Mouse (Mus musculus) midbrain, embryonic 16.5 days (tissue): ENCODE data around the gene Slc6a6. TPM values are rescaled to one million over a fixed set of nuclear protein-coding genes. Genes with fewer than 3 reads are reported as not detected.

Experiments used
- ATAC-seq: fragments of 200-750 bp; cut with Nextera tagmentation; 2 replicates; pipeline ENCODE4 v1.8.0; 2017; ENCODE audit warnings: moderate TSS enrichment
- H3K27ac ChIP-seq: fragments of 300-500 bp; sonication (generic); 2 replicates; pipeline ENCODE4 v1.5.1; 2014; ENCODE audit warnings: mild to moderate bottlenecking, low read length, mixed read lengths
- H3K27me3 ChIP-seq: fragments of 300-500 bp; sonication (generic); 2 replicates; pipeline ENCODE4 v1.6.1; 2014; ENCODE audit warnings: low read depth, low read length, mixed read lengths; ENCODE audit not compliant: control insufficient read depth, insufficient read depth
- H3K36me3 ChIP-seq: fragments of 300-500 bp; sonication (generic); 2 replicates; pipeline ENCODE4 v1.6.1; 2014; ENCODE audit warnings: mild to moderate bottlenecking, low read length, moderate library complexity, mixed read lengths; ENCODE audit not compliant: control insufficient read depth, insufficient read depth
- H3K4me1 ChIP-seq: fragments of 300-500 bp; sonication (generic); 2 replicates; pipeline ENCODE4 v1.6.1; 2014; ENCODE audit warnings: mild to moderate bottlenecking, low read length, mixed read lengths; ENCODE audit not compliant: control insufficient read depth, insufficient read depth
- H3K4me2 ChIP-seq: fragments of 300-500 bp; sonication (generic); 2 replicates; pipeline ENCODE4 v1.6.1; 2014; ENCODE audit warnings: mild to moderate bottlenecking, low read length, mixed read lengths
- H3K4me3 ChIP-seq: fragments of 300-500 bp; sonication (generic); 2 replicates; pipeline ENCODE4 v1.5.1; 2014; ENCODE audit warnings: low read depth, mild to moderate bottlenecking, low read length, moderate library complexity, mixed read lengths
- H3K9ac ChIP-seq: fragments of 300-500 bp; sonication (generic); 2 replicates; pipeline ENCODE4 v1.6.1; 2014; ENCODE audit warnings: low read depth, low read length, mixed read lengths
- H3K9me3 ChIP-seq: fragments of 300-500 bp; sonication (generic); replicated peaks from 2 replicates; pipeline ENCODE4 v1.6.1; 2014; ENCODE audit warnings: mild to moderate bottlenecking, low read length, mixed read lengths; ENCODE audit not compliant: control insufficient read depth, poor library complexity, severe bottlenecking
- WGBS: fragments of 180-500 bp; shearing (Covaris S2); extraction: QIAGEN DNeasy Blood & Tissue Kit; methylation state at CpG from one replicate; pipeline ENCODE4 v1.1.7; 2014; 5-methylcytosine and 5-hydroxymethylcytosine counted together
- polyA plus RNA-seq: library from polyadenylated mRNA; unstranded; fragments of >200 nt; fragmentation: Nextera tagmentation; extraction: Ambion mirVana; gene quantifications from 2 replicates; pipeline ENCODE4 v1.2.1, GENCODE M21; 2015

Slc6a6 gene
- polyA plus RNA-seq, 1 experiment from 2014 or later = 125 TPM

GRCm38 (mm10) chr6:91750976-91751375 is 67.1 kb downstream of the Slc6a6 start:
- Histone ChIP-seq H3K27me3 (no peaks in the 10 kb centered on the region), H3K9ac (no peak overlapping the region), H3K4me1 (no peaks in the 10 kb centered on the region), H3K36me3 (peaks cover 45% of the 10 kb centered on the region), H3K27ac (no peak overlapping the region), H3K9me3 (no peaks in the 10 kb centered on the region), H3K4me2 (no peak overlapping the region), H3K4me3 (no peak overlapping the region)
- no peak for ATAC-seq
- WGBS = 64% methylated on average over 3 of the region's 3 CpGs

- H3K27ac ChIP-seq = no peak overlapping the region
- ATAC-seq = no peak
- H3K36me3 ChIP-seq = peaks cover 47% of the 10 kb centered on the region
- no peaks in the 10 kb centered on the region for H3K9me3 ChIP-seq
- no peaks in the 10 kb centered on the region for H3K4me1 ChIP-seq
- no peak overlapping the region for H3K9ac ChIP-seq
- H3K4me3 ChIP-seq = no peak overlapping the region
- H3K4me2 ChIP-seq = no peak overlapping the region
- WGBS = 70% methylated on average over 8 of the region's 8 CpGs
- H3K27me3 ChIP-seq = no peaks in the 10 kb centered on the region
Observed at GRCm38 (mm10) chr6:91752884-91753283, 69.0 kb downstream of the Slc6a6 start.

- no peak overlapping the region for H3K27ac ChIP-seq
- 0 out of 2 replicates have a peak, but pooled peaks have one; percentile 29 for ATAC-seq
- H3K4me1 ChIP-seq = no peaks in the 10 kb centered on the region
- H3K9me3 ChIP-seq = no peaks in the 10 kb centered on the region
- 30% methylated on average over 6 of the region's 6 CpGs for WGBS
- H3K4me3 ChIP-seq = no peak overlapping the region
- no peaks in the 10 kb centered on the region for H3K27me3 ChIP-seq
- no peak overlapping the region for H3K9ac ChIP-seq
- peaks cover 37% of the 10 kb centered on the region for H3K36me3 ChIP-seq
- no peak overlapping the region for H3K4me2 ChIP-seq
Observed at GRCm38 (mm10) chr6:91754098-91754497, 70.2 kb downstream of the Slc6a6 start.

GRCm38 (mm10) chr6:91754845-91755244 is 71.0 kb downstream of the Slc6a6 start:
- no peaks in the 10 kb centered on the region for H3K27me3 ChIP-seq
- no peak overlapping the region for H3K4me3 ChIP-seq
- H3K36me3 ChIP-seq = peaks cover 34% of the 10 kb centered on the region
- H3K4me1 ChIP-seq = no peaks in the 10 kb centered on the region
- H3K9me3 ChIP-seq = no peaks in the 10 kb centered on the region
- H3K9ac ChIP-seq = no peak overlapping the region
- 75% methylated on average over 12 of the region's 12 CpGs for WGBS
- H3K27ac ChIP-seq = no peak overlapping the region
- no peak overlapping the region for H3K4me2 ChIP-seq
- no peak for ATAC-seq

- peaks cover 6% of the 10 kb centered on the region; the same call in 1 of the 2 replicates for H3K36me3 ChIP-seq
Observed at GRCm38 (mm10) chr6:91762051-91762742, 78.3 kb downstream of the Slc6a6 start.

GRCm38 (mm10) chr6:91767550-91767949 is 83.7 kb downstream of the Slc6a6 start:
- H3K27me3 ChIP-seq = no peaks in the 10 kb centered on the region
- 90% methylated on average over 8 of the region's 8 CpGs for WGBS
- H3K4me2 ChIP-seq = no peak overlapping the region
- H3K9ac ChIP-seq = no peak overlapping the region
- no peak for ATAC-seq
- H3K4me1 ChIP-seq = no peaks in the 10 kb centered on the region
- no peak overlapping the region for H3K27ac ChIP-seq
- peaks cover 6% of the 10 kb centered on the region; the same call in 1 of the 2 replicates for H3K9me3 ChIP-seq
- peaks cover 19% of the 10 kb centered on the region for H3K36me3 ChIP-seq
- no peak overlapping the region for H3K4me3 ChIP-seq

More at GRCm38 (mm10) chr6:91762051-91762742, 78.3 kb downstream of the Slc6a6 start:
- Histone ChIP-seq H3K4me3 (no peak overlapping the region), H3K9me3 (no peaks in the 10 kb centered on the region), H3K4me1 (no peaks in the 10 kb centered on the region), H3K9ac (no peak overlapping the region), H3K27me3 (no peaks in the 10 kb centered on the region), H3K4me2 (no peak overlapping the region), H3K27ac (no peak overlapping the region)
- no peak for ATAC-seq
- 85% methylated on average over 9 of the region's 9 CpGs for WGBS

GRCm38 (mm10) chr6:91773951-91774350 is 90.1 kb downstream of the Slc6a6 start:
- Histone ChIP-seq H3K9ac (no peak overlapping the region), H3K27me3 (no peaks in the 10 kb centered on the region), H3K36me3 (peaks cover 20% of the 10 kb centered on the region), H3K9me3 (peaks cover 6% of the 10 kb centered on the region; the same call in 1 of the 2 replicates), H3K4me1 (no peaks in the 10 kb centered on the region), H3K4me2 (no peak overlapping the region), H3K4me3 (no peak overlapping the region), H3K27ac (no peak overlapping the region)
- ATAC-seq = no peak
- WGBS = 75% methylated on average over 5 of the region's 5 CpGs

- H3K4me1 ChIP-seq = no peaks in the 10 kb centered on the region
- ATAC-seq = peak; percentile 80
- H3K4me3 ChIP-seq = no peak overlapping the region
- WGBS = 16% methylated on average over 9 of the region's 9 CpGs
- peaks cover 18% of the 10 kb centered on the region for H3K36me3 ChIP-seq
- no peak overlapping the region for H3K27ac ChIP-seq
- H3K27me3 ChIP-seq = no peaks in the 10 kb centered on the region
- H3K9ac ChIP-seq = 0 out of 2 replicates have a peak overlapping the region, but pooled peaks have one; percentile 7
- no peaks in the 10 kb centered on the region for H3K9me3 ChIP-seq
- no peak overlapping the region for H3K4me2 ChIP-seq
Observed at GRCm38 (mm10) chr6:91776543-91776942, 92.7 kb downstream of the Slc6a6 start.

- Histone ChIP-seq H3K4me2 (no peak overlapping the region), H3K4me3 (no peak overlapping the region), H3K27me3 (no peaks in the 10 kb centered on the region), H3K9ac (no peak overlapping the region), H3K27ac (no peak overlapping the region), H3K4me1 (no peaks in the 10 kb centered on the region), H3K36me3 (peaks cover 11% of the 10 kb centered on the region; the same call in 1 of the 2 replicates), H3K9me3 (no peaks in the 10 kb centered on the region)
- 76% methylated on average over 8 of the region's 9 CpGs for WGBS
- ATAC-seq = no peak
Observed at GRCm38 (mm10) chr6:91779206-91779605, 95.4 kb downstream of the Slc6a6 start.
